Mouse (Mus musculus): Measurements from ENCODE around the gene Asb11. TPM values are rescaled to one million over a fixed set of nuclear protein-coding genes. Genes with fewer than 3 reads are reported as not detected.

The Asb11 gene
- polyA plus RNA-seq, 1 experiment from 2014 or later = 0.50 TPM

GRCm38 (mm10) chrX:164419471-164419939, 17.3 kb upstream of the Asb11 start, which contains the start of gene Piga:
Gene Piga (plus strand): TSS chrX:164419787.
- peak within 1 kb of the TSS; percentile 79 for H3K9ac ChIP-seq (ENCODE audit: low read length)
- H3K4me1 ChIP-seq (replicated peaks; ENCODE audit: control insufficient read depth, insufficient read depth, low read length) = peaks cover 4% of the 10 kb centered on the region; the same call in 1 of the 2 replicates
- H3K4me3 ChIP-seq (ENCODE audit: low read length) = peak within 1 kb of the TSS; percentile 72
- H3K27ac ChIP-seq (ENCODE audit: low read length) = peak within 1 kb of the TSS; percentile 71
- peak within 1 kb of the TSS; percentile 66 for H3K4me2 ChIP-seq (ENCODE audit: low read depth, low read length)
- peaks cover 4% of the 10 kb centered on the region; the same call in 1 of the 2 replicates for H3K36me3 ChIP-seq (ENCODE audit: control insufficient read depth, insufficient read depth, low read length)
- peak; percentile 99 for ATAC-seq (ENCODE audit: low read depth)
- no peaks in the 10 kb centered on the region for H3K9me3 ChIP-seq (ENCODE audit: control insufficient read depth, low read length)
- 0 out of 2 replicates have a peak, but pooled peaks cover 1% of the 10 kb centered on the region for H3K27me3 ChIP-seq (ENCODE audit: control insufficient read depth, insufficient read depth, low read depth, low read length)
- WGBS = 16% methylated on average over 33 of the region's 40 CpGs

GRCm38 (mm10) chrX:164419955-164420354, 16.8 kb upstream of the Asb11 start:
- peak overlapping the region; percentile 71 for H3K27ac ChIP-seq (ENCODE audit: low read length)
- H3K27me3 ChIP-seq (ENCODE audit: control insufficient read depth, insufficient read depth, low read depth, low read length) = no peaks in the 10 kb centered on the region
- peak overlapping the region; percentile 72 for H3K4me3 ChIP-seq (ENCODE audit: low read length)
- H3K9ac ChIP-seq (ENCODE audit: low read length) = peak overlapping the region; percentile 79
- peak overlapping the region; percentile 66 for H3K4me2 ChIP-seq (ENCODE audit: low read depth, low read length)
- ATAC-seq (ENCODE audit: low read depth) = peak; percentile 20
- 22% methylated on average over 13 of the region's 13 CpGs for WGBS
- no peaks in the 10 kb centered on the region for H3K9me3 ChIP-seq (ENCODE audit: control insufficient read depth, low read length)
- H3K4me1 ChIP-seq (replicated peaks; ENCODE audit: control insufficient read depth, insufficient read depth, low read length) = peaks cover 4% of the 10 kb centered on the region; the same call in 1 of the 2 replicates
- H3K36me3 ChIP-seq (ENCODE audit: control insufficient read depth, insufficient read depth, low read length) = peaks cover 4% of the 10 kb centered on the region; the same call in 1 of the 2 replicates

- ATAC-seq (ENCODE audit: low read depth) = no peak
- Histone ChIP-seq H3K9me3 (ENCODE audit: control insufficient read depth, low read length) (no peaks in the 10 kb centered on the region), H3K4me1 (replicated peaks; ENCODE audit: control insufficient read depth, insufficient read depth, low read length) (peaks cover 4% of the 10 kb centered on the region; the same call in 1 of the 2 replicates), H3K27me3 (ENCODE audit: control insufficient read depth, insufficient read depth, low read depth, low read length) (no peaks in the 10 kb centered on the region), H3K36me3 (ENCODE audit: control insufficient read depth, insufficient read depth, low read length) (peaks cover 4% of the 10 kb centered on the region; the same call in 1 of the 2 replicates), H3K27ac (ENCODE audit: low read length) (no peak overlapping the region), H3K9ac (ENCODE audit: low read length) (peak overlapping the region; percentile 79), H3K4me2 (ENCODE audit: low read depth, low read length) (peak overlapping the region; percentile 66), H3K4me3 (ENCODE audit: low read length) (peak overlapping the region; percentile 72)
- 48% methylated on average over 3 of the region's 3 CpGs for WGBS
Measured at GRCm38 (mm10) chrX:164420518-164420917, 16.3 kb upstream of the Asb11 start.

GRCm38 (mm10) chrX:164424821-164425220, 12.0 kb upstream of the Asb11 start:
- no peak overlapping the region for H3K9ac ChIP-seq (ENCODE audit: low read length)
- peaks cover 4% of the 10 kb centered on the region; the same call in 1 of the 2 replicates for H3K4me1 ChIP-seq (replicated peaks; ENCODE audit: control insufficient read depth, insufficient read depth, low read length)
- WGBS = 75% methylated on average over 1 of the region's 1 CpGs
- ATAC-seq (ENCODE audit: low read depth) = no peak
- H3K4me2 ChIP-seq (ENCODE audit: low read depth, low read length) = no peak overlapping the region
- H3K27me3 ChIP-seq (ENCODE audit: control insufficient read depth, insufficient read depth, low read depth, low read length) = no peaks in the 10 kb centered on the region; the same call in 1 of the 2 replicates
- no peaks in the 10 kb centered on the region for H3K9me3 ChIP-seq (ENCODE audit: control insufficient read depth, low read length)
- no peak overlapping the region for H3K27ac ChIP-seq (ENCODE audit: low read length)
- peaks cover 4% of the 10 kb centered on the region; the same call in 1 of the 2 replicates for H3K36me3 ChIP-seq (ENCODE audit: control insufficient read depth, insufficient read depth, low read length)
- no peak overlapping the region for H3K4me3 ChIP-seq (ENCODE audit: low read length)

- 87% methylated on average over 4 of the region's 4 CpGs for WGBS
- H3K9me3 ChIP-seq (ENCODE audit: control insufficient read depth, low read length) = no peaks in the 10 kb centered on the region
- no peak for ATAC-seq (ENCODE audit: low read depth)
- no peaks in the 10 kb centered on the region for H3K4me1 ChIP-seq (replicated peaks; ENCODE audit: control insufficient read depth, insufficient read depth, low read length)
- H3K9ac ChIP-seq (ENCODE audit: low read length) = no peak overlapping the region
- H3K4me2 ChIP-seq (ENCODE audit: low read depth, low read length) = no peak overlapping the region
- no peaks in the 10 kb centered on the region; the same call in 1 of the 2 replicates for H3K27me3 ChIP-seq (ENCODE audit: control insufficient read depth, insufficient read depth, low read depth, low read length)
- H3K36me3 ChIP-seq (ENCODE audit: control insufficient read depth, insufficient read depth, low read length) = peaks cover 13% of the 10 kb centered on the region; the same call in 1 of the 2 replicates
- no peak overlapping the region for H3K4me3 ChIP-seq (ENCODE audit: low read length)
- no peak overlapping the region for H3K27ac ChIP-seq (ENCODE audit: low read length)
Measured at GRCm38 (mm10) chrX:164427295-164427694, 9.5 kb upstream of the Asb11 start.

- Histone ChIP-seq H3K27me3 (ENCODE audit: control insufficient read depth, insufficient read depth, low read depth, low read length) (no peaks in the 10 kb centered on the region; the same call in 1 of the 2 replicates), H3K9ac (ENCODE audit: low read length) (no peak overlapping the region), H3K4me1 (replicated peaks; ENCODE audit: control insufficient read depth, insufficient read depth, low read length) (no peaks in the 10 kb centered on the region), H3K4me2 (ENCODE audit: low read depth, low read length) (no peak overlapping the region), H3K36me3 (ENCODE audit: control insufficient read depth, insufficient read depth, low read length) (peaks cover 9% of the 10 kb centered on the region; the same call in 1 of the 2 replicates), H3K4me3 (ENCODE audit: low read length) (no peak overlapping the region), H3K27ac (ENCODE audit: low read length) (no peak overlapping the region), H3K9me3 (ENCODE audit: control insufficient read depth, low read length) (no peaks in the 10 kb centered on the region)
- no peak for ATAC-seq (ENCODE audit: low read depth)
- 90% methylated on average over 2 of the region's 2 CpGs for WGBS
Measured at GRCm38 (mm10) chrX:164428224-164428623, 8.6 kb upstream of the Asb11 start.

GRCm38 (mm10) chrX:164430621-164431020, 6.2 kb upstream of the Asb11 start:
- H3K27me3 ChIP-seq (ENCODE audit: control insufficient read depth, insufficient read depth, low read depth, low read length) = no peaks in the 10 kb centered on the region; the same call in 1 of the 2 replicates
- no peak overlapping the region for H3K9ac ChIP-seq (ENCODE audit: low read length)
- no peak overlapping the region for H3K4me2 ChIP-seq (ENCODE audit: low read depth, low read length)
- no peaks in the 10 kb centered on the region for H3K4me1 ChIP-seq (replicated peaks; ENCODE audit: control insufficient read depth, insufficient read depth, low read length)
- ATAC-seq (ENCODE audit: low read depth) = no peak
- peaks cover 10% of the 10 kb centered on the region; the same call in 1 of the 2 replicates for H3K36me3 ChIP-seq (ENCODE audit: control insufficient read depth, insufficient read depth, low read length)
- 72% methylated on average over 6 of the region's 6 CpGs for WGBS
- no peak overlapping the region for H3K27ac ChIP-seq (ENCODE audit: low read length)
- no peaks in the 10 kb centered on the region for H3K9me3 ChIP-seq (ENCODE audit: control insufficient read depth, low read length)
- H3K4me3 ChIP-seq (ENCODE audit: low read length) = no peak overlapping the region

GRCm38 (mm10) chrX:164431133-164431532, 5.7 kb upstream of the Asb11 start:
- Histone ChIP-seq H3K27me3 (ENCODE audit: control insufficient read depth, insufficient read depth, low read depth, low read length) (no peaks in the 10 kb centered on the region; the same call in 1 of the 2 replicates), H3K27ac (ENCODE audit: low read length) (no peak overlapping the region), H3K36me3 (ENCODE audit: control insufficient read depth, insufficient read depth, low read length) (peaks cover 10% of the 10 kb centered on the region; the same call in 1 of the 2 replicates), H3K4me2 (ENCODE audit: low read depth, low read length) (no peak overlapping the region), H3K9me3 (ENCODE audit: control insufficient read depth, low read length) (no peaks in the 10 kb centered on the region), H3K4me3 (ENCODE audit: low read length) (no peak overlapping the region), H3K9ac (ENCODE audit: low read length) (no peak overlapping the region), H3K4me1 (replicated peaks; ENCODE audit: control insufficient read depth, insufficient read depth, low read length) (no peaks in the 10 kb centered on the region)
- no peak for ATAC-seq (ENCODE audit: low read depth)
- 82% methylated on average over 2 of the region's 2 CpGs for WGBS

GRCm38 (mm10) chrX:164431541-164431940, 5.3 kb upstream of the Asb11 start:
- Histone ChIP-seq H3K4me2 (ENCODE audit: low read depth, low read length) (no peak overlapping the region), H3K36me3 (ENCODE audit: control insufficient read depth, insufficient read depth, low read length) (peaks cover 10% of the 10 kb centered on the region; the same call in 1 of the 2 replicates), H3K27me3 (ENCODE audit: control insufficient read depth, insufficient read depth, low read depth, low read length) (no peaks in the 10 kb centered on the region; the same call in 1 of the 2 replicates), H3K27ac (ENCODE audit: low read length) (no peak overlapping the region), H3K9me3 (ENCODE audit: control insufficient read depth, low read length) (no peaks in the 10 kb centered on the region), H3K4me3 (ENCODE audit: low read length) (no peak overlapping the region), H3K4me1 (replicated peaks; ENCODE audit: control insufficient read depth, insufficient read depth, low read length) (no peaks in the 10 kb centered on the region), H3K9ac (ENCODE audit: low read length) (no peak overlapping the region)
- 88% methylated on average over 6 of the region's 6 CpGs for WGBS
- ATAC-seq (ENCODE audit: low read depth) = no peak
